Mouse (Mus musculus): ENCODE data around the gene Cul9.

- TF ChIP-seq POLR2A (IDR thresholded peaks at IDR 0.05; ENCODE audit: borderline replicate concordance, extremely low read depth, insufficient read depth, insufficient read length, poor library complexity, severe bottlenecking) (no peak), CTCF (IDR thresholded peaks at IDR 0.05; ENCODE audit: borderline replicate concordance, extremely low read depth, insufficient read depth, insufficient read length) (no peak)
Measured at GRCm38 (mm10) chr17:46520385-46520979, 25.7 kb downstream of the Cul9 start.

Data from brain, embryonic 14.5 days (tissue).